Mouse (Mus musculus) fat pad, adult 2 months (tissue): ENCODE data around the gene Stk38l.
A peak's percentile ranks its signal among the peaks of the same experiment; 100 is the strongest.
"Not testable (repeated sequence)": the region's sequence is repeated elsewhere in the genome, so short reads cannot be mapped to it uniquely, and the experiment has no call there.

Experiments
- DNase-seq: peaks from one replicate; pipeline ENCODE4 v3.0.0-alpha.2; 2011; ENCODE audit warnings: low read depth, low spot score; ENCODE audit errors: extremely low read depth

Stk38l gene

DNA sequence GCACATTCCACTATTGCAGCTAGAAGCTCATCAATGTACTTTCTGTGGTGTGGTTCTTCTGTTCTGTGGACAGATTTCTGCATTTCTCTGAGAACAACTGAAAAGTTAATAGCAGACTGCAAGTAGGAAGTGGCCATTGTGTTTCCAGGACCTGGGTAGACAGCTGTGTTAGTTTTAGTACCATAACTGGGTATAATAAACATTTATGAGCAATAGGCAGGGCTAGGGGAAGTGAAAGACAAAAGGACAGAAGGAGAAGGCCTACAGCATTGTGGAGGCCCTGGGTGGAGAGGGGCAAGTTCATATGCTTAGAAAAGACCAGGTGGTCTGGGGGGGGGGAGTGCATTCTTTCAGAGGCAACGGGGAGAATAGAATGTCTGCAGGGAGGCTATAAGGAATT is 8.8 kb downstream of the Stk38l start:
- no peak for DNase-seq

DNA sequence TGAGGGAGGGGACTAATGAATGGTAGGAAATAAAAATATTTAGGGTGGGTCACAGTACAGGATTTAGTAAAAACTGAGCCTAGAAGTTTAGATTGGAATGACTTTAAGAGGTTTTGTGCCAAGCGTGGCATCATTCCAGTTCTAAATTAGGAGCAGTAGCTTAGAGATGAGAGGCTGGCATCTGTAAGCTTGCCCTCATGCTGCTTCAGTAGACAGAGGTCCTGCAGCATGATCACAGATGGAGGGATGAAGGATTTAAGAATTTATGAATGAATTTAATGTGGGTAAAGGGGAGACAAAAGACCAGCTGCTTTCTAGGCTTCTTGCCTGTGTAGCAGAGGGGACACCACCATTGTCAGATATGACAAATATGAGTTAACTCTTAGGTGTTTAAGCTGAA is 14.1 kb downstream of the Stk38l start:
- no peak for DNase-seq

DNA sequence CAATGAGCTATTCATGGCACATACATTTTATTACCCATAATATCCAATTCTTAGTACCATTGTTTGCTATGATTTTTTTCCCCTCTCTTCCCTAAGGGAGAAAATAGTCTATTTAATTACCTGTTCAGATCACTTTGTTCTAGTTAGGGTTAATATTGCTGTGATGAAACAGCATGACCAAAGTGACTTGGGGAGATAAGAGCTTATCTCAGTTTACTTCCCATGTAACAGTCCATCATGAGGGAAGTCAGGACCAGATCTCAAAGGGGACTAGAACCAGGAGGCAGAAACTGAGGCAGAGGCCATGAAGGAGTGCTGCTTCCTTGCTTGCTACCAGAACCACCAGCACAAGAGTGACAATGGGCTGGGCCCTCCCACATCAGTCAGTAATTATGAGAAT is 15.9 kb downstream of the Stk38l start:
- DNase-seq: no peak

DNA sequence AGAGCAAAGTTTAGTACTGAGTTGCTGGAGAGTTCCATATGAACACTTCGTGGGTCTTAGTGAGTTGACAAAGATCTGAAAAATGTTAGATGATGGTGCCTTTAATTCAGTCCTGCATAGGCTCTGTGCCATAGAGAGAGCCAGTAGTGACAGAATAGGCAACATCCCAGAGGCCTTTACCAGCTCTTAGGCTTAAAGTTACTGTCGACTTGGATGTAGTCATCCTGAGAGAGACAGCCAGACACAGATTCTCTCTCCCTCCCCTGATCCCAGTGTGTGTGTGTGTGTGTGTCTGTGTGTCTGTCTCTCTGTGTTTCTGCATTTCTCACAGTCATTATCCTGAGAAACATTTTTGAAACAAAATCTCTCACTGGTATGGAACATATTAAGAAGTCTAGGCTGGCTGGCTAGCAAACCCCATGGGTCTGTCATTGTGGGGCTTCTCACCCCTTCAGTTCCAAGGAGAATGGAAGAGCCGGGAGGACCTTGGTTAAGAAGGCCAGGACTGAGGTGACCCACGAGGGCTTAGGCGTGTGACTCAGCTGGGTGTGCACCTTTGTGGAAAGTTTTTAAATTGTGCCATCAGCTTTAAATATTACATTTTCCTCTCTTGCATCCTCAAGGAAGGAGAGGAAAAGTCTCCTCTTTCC is 17.3 kb downstream of the Stk38l start:
- DNase-seq: no peak

DNA sequence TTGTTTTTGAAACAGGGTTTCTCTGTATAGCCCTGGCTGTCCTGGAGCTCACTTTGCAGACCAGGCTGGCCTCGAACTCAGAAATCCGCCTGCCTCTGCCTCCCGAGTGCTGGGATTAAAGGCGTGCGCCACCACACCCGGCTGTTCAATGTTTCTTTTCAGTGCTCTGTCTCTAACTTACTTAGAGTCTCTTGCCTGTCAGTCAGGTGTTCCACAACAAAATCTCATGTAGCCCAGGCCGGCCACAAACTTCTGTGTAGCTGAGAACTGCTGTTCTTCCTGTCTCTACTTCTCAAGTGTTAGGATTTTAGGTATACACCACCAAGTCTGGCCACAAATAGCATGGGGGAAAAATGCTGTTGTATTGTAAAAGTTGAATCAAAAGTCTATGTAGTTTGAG is 19.5 kb downstream of the Stk38l start:
- DNase-seq: not testable (repeated sequence)

DNA sequence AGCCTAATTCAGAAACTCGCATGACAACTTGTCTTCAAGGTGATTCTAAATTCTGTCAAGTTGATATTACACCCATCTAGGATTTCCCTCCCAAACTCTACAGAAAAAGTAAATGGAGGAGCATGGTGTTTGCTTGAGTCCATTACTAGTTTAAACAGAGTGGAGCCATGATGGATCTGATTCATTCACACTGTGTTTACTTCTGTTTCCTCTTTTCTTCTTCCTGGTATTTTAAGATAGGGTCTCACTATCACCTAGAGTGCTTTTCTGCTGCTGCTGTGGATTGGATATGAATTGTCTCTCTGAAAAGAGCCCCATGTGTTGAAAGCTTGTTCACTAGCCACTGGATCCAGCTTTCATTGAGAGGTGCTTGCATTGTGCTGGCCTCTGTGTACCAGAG is 20.4 kb downstream of the Stk38l start:
- DNase-seq: no peak

DNA sequence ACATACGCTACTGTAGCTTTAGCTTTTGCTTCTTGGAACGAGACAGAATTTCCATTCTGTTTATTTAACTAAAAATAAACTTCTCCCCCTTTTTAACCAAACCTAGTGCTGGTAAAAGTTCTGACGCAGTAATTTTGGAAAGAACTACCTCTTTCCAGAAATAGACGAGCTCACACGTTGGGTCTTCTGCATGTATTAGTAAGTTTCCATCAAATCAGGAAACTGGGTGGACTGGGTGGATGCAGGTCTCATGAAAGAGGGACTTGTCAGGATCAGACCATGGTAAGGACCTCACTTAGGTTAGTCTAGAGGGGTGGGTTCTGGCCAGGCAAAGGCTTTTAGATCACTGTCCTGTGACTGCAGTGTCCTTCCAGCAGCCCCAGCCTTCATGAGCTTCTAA is 21.8 kb downstream of the Stk38l start:
- DNase-seq: no peak

DNA sequence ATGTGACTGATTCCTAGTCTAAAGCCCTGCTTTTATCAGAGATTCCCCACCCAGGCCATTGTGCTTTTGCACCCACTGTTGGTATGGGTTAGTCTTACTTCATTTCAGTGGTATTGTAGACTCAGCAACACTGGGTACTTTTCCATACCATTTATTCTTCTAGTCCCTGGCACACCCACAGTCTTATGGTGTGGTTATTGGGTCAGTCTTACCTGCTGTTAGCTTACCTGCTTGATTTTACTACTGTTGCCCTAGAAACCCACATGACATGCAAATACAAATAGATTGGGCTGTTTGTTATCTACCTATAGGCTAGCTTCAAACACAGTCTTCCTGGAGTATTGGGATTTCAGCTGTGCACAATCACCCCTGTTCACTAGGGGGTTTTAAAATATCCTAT is 22.3 kb downstream of the Stk38l start:
- DNase-seq: no peak

DNA sequence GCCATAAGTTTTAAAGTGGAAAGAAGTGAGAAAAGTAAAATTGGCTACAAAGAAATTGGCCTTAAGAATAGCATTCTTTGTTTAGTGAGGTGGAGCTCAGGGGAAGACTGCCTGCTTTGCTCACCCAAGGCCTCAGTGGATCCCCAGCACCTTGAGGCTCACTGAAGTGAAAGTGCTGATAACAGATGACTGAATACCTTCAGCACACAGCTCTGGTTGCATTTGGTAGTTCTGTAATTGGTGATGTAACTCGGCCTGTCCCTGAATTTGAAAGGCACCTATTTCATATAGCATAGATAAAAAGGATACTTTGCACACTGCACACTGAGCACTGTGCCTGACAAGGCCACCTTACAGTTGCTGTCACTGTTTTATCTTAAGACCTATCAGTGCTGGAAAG is 23.5 kb downstream of the Stk38l start:
- no peak for DNase-seq

DNA sequence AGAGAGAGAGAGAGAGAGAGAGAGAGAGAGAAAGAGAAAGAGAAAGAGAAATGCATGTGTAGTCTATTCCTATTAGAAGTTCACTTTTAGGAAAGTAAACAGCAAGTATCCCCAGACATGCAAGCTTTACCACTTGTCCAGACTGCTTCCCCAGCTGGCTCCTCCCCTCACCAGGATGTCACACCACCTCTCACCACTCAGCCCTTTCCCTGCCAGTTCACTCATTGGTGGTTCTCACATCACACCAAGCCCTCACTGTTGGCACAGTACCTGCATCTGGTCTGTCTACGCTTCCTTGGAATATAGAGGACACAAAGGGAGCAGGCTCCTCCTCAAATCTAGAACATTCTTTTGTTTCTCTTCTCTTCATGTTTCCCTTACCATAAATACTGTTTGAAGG is 26.9 kb downstream of the Stk38l start:
- DNase-seq: peak; percentile 64

DNA sequence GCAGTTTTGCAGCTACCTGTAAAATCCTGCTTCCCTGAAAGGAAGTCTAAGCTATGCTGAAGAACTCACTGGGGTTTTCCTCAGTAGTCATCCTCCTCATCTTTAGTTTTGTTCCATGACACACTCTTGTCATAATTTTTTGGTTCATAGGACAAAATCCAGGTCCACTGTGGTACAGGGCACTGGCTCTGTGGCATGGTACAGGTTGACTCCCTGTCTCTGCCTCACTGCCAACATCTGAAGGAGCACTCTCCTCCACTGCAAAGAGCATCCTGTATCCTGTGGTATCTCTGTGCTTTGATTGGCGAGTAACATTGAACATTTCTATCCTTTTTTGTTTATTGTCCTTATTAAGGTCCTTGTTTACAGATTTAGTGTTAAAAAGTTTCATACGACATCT is 27.4 kb downstream of the Stk38l start:
- DNase-seq: no peak

DNA sequence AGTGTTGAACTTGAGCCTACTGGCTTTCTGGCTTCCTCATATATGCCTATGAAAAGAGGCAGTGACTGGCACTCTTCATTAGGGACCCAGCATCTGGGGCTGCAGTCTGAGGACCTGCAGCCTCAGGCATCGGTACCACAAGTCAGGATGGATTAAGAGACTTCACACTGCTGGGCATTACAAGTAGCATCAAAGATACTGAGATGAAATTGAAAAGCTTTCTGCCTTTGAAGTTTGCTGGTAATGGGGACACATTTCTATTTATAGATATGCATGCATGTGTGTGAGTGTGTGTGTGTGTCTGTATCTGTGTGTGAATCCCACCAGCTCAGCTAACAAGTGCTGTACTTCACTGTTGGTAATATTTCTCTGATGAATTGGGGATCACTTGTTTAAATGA is 27.8 kb downstream of the Stk38l start:
- no peak for DNase-seq

DNA sequence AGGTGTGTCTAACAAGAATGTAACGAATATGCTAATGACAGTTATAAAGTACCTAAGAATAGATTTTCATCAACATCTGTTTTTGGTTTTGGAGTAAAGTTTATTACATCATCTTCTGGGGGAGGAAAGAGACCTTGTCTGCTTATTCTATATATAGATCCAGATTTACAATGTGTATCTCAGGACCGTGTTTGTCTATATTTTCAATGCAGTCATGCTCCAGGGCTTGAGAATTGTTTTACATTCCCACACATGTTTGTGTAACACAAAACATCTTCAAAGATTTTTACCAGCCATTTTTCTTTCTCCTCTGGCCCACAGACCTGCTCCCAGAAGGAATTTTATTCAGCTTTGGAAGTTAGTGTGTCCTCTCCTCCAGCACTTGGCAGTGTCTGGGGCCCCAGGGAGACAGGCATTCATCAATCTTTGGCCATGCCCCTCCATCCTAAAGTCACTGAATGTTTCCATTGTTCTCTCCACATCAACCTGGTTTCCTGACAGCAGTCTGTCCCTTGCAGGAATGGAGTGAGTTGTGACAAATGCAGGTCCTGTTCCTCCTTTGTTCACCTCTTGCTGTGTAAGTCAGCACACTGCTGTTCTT is 28.9 kb downstream of the Stk38l start:
- no peak for DNase-seq

DNA sequence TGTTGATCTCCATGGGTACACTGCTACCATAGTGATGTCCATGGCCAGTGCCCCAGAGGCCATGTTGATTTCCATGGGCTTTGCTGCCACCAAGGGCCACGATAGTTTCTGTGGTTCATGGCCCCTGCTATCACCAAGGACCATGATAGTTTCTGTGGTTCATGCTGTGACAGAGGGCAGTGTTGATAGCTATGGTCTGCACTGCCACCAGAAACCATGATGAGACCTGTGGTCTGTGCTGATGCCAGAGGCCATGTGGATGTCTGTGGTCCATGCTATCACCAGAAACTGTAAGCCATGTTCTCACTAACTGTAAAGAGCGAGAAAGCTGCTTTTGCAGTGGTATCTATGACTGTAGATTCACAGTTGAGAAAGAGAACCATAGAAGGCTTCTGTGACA is 30.3 kb downstream of the Stk38l start:
- no peak for DNase-seq

DNA sequence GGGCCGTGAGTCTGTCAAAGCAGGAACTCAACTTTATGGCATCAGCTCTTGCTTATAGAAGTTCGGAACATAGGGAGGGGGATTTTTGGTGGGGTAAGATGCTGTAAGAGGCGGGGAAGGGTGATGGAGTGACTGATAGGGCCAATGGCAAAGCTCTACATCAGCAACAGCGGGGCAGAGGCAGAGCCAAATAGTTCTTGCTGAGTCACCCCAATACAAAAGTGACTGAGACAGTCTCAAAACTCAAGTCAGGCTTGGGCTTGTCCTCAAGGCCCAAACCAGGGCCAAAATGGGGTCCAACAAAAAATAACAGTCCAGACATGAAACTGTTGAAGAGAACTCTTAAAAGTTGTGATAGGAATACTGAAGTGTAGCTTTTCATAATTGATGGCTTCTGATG is 30.9 kb downstream of the Stk38l start:
- no peak for DNase-seq

DNA sequence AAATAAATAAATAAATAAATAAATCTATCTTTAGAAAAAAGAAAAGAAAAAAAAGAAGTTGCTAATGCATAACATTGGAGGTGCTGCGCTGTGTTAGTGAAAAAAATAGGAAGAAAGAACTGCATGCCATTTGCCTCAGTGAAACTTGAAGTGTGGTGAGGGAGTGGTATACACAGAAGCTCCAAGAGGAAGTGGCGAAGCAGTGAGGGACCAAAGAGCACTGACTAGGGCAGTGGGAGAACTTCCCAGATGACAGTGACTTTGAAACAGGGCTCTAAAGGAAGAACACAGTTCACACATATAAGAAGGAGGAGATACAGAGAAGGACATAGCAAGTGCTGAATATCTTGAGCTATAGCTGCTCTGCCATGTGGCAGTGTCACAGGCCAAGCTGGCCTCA is 34.2 kb downstream of the Stk38l start:
- DNase-seq: no peak

DNA sequence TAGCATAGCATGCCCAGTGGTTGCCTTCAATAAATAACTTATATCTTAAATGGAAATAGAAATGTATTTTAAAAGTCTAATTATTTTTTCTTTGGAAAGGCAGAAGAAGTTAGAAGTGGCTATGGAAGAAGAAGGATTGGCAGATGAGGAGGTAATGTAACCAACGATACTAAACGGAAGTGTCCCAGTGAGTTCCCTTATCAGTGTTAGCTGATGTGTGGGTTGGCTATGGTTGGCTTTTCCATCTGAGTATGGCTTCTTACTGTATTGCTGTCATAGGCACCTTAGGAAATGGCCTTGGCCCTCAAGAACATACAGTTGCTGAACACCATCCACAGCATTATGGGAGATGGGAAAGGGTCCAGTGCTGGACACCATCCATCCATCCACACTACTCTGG is 35.2 kb downstream of the Stk38l start:
- DNase-seq: no peak

DNA sequence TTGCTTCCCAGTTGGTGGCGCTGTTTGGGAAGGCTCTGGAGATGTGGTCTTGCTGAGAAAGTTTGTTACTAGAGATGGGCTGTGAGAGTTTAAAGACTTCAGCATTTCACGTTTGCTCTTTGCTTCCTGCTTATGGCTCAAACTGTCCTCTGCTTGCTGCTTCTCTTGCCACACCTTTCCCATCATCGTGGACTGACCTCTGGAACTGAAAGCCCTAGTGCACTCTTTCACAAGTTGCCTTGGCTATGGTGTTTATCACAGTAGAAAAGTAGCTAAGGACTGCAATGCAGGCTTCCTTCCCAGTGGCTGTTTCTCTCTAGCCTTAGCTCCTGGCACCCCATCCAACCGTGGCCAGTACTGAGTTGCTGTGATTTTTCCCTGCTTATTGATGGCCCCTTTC is 35.9 kb downstream of the Stk38l start:
- DNase-seq: no peak

DNA sequence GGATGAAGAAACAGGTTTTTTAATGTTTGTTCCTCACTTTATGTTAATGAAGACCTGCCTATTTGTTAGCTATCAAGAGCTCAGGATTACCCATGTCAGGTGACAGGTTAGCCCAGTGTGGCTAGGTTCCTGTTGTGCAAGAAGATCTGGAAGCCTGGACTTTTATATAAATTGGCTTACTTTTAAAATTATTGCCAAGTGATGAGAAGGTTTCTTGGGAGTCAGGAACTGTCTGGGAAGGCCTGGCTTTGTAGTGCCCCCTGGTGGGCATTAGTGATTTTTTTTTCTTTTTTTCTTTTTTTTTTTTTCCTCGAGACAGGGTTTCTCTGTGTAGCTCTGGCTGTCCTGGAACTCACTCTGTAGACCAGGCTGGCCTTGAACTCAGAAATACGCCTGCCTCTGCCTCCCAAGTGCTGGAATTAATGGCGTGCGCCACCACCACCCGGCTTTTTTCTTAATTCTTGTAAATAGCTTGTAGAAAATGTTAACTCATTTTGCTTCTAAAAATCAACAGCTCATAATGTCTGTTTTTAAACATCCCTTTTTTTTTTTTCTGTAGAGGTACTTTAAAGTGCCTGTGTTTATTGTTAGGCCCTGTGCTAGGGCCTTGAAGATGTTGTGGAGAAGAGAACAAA is 37.6 kb downstream of the Stk38l start:
- DNase-seq: no peak

DNA sequence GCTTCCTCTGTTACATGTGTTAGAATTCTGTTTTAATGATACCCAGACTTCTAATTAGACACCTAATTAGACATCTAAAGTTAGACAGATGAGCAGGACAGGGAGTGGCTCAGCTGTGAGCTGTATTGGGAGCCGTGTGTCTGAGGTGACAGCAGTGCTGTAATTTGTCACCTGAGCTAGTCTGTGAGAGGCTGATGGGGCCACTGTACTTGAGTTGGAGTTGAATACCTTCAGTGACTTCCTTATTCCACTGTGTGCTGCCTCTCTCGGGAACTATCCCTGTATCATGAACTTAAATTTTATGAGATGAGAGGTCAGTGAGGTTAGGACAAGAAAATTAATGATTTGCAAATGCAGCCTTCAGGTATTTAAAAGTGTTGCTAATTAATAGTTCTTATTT is 39.8 kb downstream of the Stk38l start:
- no peak for DNase-seq

DNA sequence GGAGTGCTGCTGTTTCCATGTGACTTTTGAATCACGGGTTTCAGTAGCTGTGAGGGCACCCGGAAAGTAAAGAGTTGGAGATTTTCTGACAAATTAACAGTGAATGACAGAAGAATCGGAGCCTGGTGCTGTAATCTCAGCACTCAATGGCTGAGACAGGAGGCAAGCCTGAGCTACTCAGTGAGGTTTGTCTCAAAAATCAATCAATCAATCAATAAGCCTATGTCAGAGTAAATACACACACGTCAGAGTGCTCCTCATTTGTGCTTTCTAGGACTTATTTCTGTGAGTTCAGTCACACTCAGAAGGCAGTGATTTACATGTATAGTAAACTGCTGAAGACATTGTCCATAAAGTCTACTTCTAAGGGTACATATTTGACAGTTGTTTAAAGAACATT is 40.5 kb downstream of the Stk38l start:
- no peak for DNase-seq

DNA sequence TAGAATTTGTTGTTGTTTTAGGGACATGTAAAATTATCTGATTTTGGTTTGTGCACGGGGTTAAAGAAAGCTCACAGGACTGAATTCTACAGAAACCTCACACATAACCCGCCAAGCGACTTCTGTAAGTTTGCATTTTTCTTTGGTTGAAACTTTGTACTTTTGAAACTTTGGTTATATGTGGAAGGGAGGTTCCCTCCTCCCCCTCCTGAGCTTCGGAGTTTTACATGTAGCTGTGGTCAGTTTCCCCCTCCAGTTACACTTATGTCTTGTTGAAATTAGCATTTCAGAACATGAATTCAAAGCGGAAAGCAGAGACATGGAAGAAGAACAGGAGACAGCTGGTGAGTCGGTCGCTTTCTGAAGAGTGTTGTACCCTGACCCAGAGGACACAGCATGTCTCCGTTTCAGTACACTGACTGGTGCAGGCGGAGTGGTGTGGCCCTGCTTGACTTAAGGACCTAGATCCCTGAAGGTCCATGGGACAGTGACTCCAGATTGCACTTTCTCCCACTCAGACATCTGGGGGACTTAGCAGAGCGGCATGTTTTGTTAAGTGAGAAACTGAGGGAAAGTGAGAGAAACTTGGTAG is 44.1 kb downstream of the Stk38l start:
- DNase-seq: no peak
